Mouse (Mus musculus) adipocyte (in vitro differentiated cells): ENCODE data around the gene Srgap2.

Source experiments
- DNase-seq: peaks from one replicate; pipeline ENCODE4 v3.0.0-alpha.2; 2016; ENCODE audit warnings: low spot score

Gene Srgap2

GRCm38 (mm10) chr1:131245926-131246325, 281.2 kb downstream of the Srgap2 start:
- DNase-seq = peak; percentile 53

- DNase-seq = peak; percentile 44
Measured at GRCm38 (mm10) chr1:131245089-131245856, 281.9 kb downstream of the Srgap2 start, which contains the start of gene Rassf5. Rassf5 (minus strand) TSS chr1:131245258.

- DNase-seq = no peak
Measured at GRCm38 (mm10) chr1:131244536-131245088, 282.5 kb downstream of the Srgap2 start.

DNA sequence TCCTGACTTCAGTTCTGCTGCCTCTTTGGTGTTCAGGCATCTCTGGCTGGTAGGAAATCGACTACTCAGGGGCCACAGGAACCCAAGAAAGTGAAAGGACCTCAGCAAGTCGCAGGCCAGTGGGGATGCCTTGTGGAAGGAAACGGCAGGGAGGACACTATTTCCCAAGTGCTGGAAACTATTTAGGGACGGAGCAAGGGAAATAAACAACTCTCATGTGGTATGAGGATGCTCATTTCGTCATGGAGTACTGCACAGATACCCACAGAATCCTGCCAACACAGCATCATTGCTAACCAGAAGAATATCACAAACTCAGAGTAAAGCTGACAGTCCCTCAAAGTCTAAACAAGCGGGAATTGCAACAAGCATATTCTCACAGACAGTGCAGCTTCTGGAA, 284.2 kb downstream of the Srgap2 start:
- DNase-seq = peak; percentile 10

GRCm38 (mm10) chr1:131239576-131240193, 287.5 kb downstream of the Srgap2 start:
- DNase-seq = no peak

GRCm38 (mm10) chr1:131238931-131239381, 288.2 kb downstream of the Srgap2 start:
- peak; percentile 88 for DNase-seq

- DNase-seq = no peak
Measured at GRCm38 (mm10) chr1:131236077-131236476, 291.1 kb downstream of the Srgap2 start.
